Mouse (Mus musculus): ENCODE measurements around the gene Banf2. TPM values are rescaled to one million over a fixed set of nuclear protein-coding genes. Genes with fewer than 3 reads are reported as not detected.

The Banf2 gene
- polyA plus RNA-seq, 1 experiment from 2014 or later = not detected

DNA sequence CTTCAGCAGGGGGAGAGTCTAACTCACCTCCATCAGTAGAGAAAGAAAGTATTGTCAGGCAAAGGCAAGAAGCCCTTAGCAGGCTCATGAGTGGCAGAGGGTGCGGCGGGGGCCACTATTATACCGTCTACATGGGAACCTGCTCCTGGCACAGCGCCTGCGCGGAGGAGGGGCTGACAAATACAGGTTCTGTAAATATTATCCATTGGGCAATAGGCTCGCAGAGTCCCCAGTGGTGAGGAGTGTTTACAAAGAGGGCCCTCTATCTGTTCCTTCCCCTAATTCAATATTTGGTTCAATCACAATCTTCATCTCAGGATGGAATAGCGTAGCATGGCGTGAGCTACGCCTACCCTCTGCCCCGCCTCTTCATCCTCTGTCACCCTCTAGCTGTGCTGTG lies 18.8 kb upstream of the Banf2 start:
- H3K9me3 ChIP-seq (ENCODE audit: control insufficient read depth, low read length) = no peaks in the 10 kb centered on the region
- H3K9ac ChIP-seq (replicated peaks; ENCODE audit: low read length) = no peak overlapping the region
- no peak for DNase-seq
- H3K27ac ChIP-seq (replicated peaks; ENCODE audit: low read depth, low read length) = no peak overlapping the region
- no peak for ATAC-seq (ENCODE audit: low FRiP score, low TSS enrichment)
- no peaks in the 10 kb centered on the region for H3K4me1 ChIP-seq (ENCODE audit: control insufficient read depth, insufficient read depth, low read length)
- no peaks in the 10 kb centered on the region for H3K36me3 ChIP-seq (ENCODE audit: control insufficient read depth, insufficient read depth, low read length)
- H3K4me3 ChIP-seq (replicated peaks; ENCODE audit: low read depth, low read length) = no peak overlapping the region
- WGBS = 88% methylated on average over 11 of the region's 11 CpGs
- no peak overlapping the region for H3K4me2 ChIP-seq (ENCODE audit: low read length)
- no peaks in the 10 kb centered on the region for H3K27me3 ChIP-seq (ENCODE audit: control insufficient read depth, insufficient read depth, low read length)

DNA sequence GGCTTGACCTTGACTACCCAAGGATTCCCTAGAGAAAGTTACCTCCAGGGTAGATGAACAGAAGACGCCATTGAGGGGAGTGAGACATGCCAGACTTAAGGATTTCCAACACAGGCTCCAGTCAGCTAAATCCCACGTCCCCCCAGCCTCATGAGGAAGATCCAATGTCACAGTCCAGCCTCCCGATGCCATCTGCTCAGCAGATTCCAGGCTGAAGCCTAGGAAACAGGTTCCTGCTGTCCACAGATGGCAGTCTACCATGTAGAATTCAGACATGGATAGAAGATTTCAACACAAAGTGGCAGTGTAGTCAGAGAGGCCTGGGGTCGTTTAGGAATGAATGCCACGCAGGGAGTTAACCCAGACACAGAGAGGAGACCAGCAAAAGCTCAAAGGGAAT lies 18.4 kb upstream of the Banf2 start:
- Histone ChIP-seq H3K4me3 (replicated peaks; ENCODE audit: low read depth, low read length) (no peak overlapping the region), H3K27me3 (ENCODE audit: control insufficient read depth, insufficient read depth, low read length) (no peaks in the 10 kb centered on the region), H3K27ac (replicated peaks; ENCODE audit: low read depth, low read length) (no peak overlapping the region), H3K4me1 (ENCODE audit: control insufficient read depth, insufficient read depth, low read length) (no peaks in the 10 kb centered on the region), H3K9me3 (ENCODE audit: control insufficient read depth, low read length) (no peaks in the 10 kb centered on the region), H3K4me2 (ENCODE audit: low read length) (no peak overlapping the region), H3K36me3 (ENCODE audit: control insufficient read depth, insufficient read depth, low read length) (no peaks in the 10 kb centered on the region), H3K9ac (replicated peaks; ENCODE audit: low read length) (no peak overlapping the region)
- WGBS = 21% methylated on average over 5 of the region's 5 CpGs
- DNase-seq (peak; percentile 29), ATAC-seq (ENCODE audit: low FRiP score, low TSS enrichment) (no peak)

DNA sequence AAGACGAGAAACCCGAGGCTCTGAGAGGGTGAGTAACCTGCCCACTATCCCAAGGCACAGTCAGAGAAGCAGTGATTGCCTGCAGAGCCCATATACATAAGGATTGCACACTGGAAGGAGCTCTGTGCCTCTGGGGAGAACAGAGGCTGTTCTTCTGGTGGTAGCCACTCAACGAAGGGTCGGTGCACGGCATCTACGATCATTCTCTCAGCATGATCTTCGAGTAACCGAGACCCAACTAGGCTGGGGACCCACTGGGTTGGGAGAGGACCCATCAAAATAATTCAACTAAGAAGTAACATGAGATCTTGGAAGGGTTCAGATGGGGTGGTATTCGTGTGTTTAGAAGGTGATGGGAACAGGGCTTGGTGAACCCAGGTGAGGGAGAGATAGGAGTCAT lies 17.0 kb upstream of the Banf2 start:
- Histone ChIP-seq H3K27ac (replicated peaks; ENCODE audit: low read depth, low read length) (no peak overlapping the region), H3K9ac (replicated peaks; ENCODE audit: low read length) (no peak overlapping the region), H3K4me1 (ENCODE audit: control insufficient read depth, insufficient read depth, low read length) (no peaks in the 10 kb centered on the region), H3K36me3 (ENCODE audit: control insufficient read depth, insufficient read depth, low read length) (no peaks in the 10 kb centered on the region), H3K9me3 (ENCODE audit: control insufficient read depth, low read length) (no peaks in the 10 kb centered on the region), H3K4me2 (ENCODE audit: low read length) (no peak overlapping the region), H3K27me3 (ENCODE audit: control insufficient read depth, insufficient read depth, low read length) (no peaks in the 10 kb centered on the region), H3K4me3 (replicated peaks; ENCODE audit: low read depth, low read length) (no peak overlapping the region)
- 90% methylated on average over 9 of the region's 9 CpGs for WGBS
- DNase-seq (no peak), ATAC-seq (ENCODE audit: low FRiP score, low TSS enrichment) (no peak)

DNA sequence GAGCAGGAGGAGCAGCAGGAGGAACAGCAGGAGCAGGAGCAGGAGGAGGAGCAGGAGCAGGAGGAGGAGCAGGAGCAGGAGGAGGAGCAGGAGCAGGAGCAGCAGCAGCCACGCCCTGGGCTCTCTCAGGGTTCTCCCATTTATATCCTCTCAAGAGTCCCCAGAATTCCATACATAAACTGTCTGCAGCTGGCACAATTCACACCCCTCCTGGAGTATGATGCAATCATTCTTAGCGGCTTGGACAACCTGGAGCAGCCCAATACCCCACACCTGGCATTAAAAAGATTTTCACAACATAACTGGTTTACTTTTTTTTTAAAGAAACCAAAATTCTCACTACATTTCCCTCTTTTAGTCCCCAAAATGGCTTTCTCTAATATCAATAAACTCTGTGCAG lies 12.9 kb upstream of the Banf2 start:
- no peaks in the 10 kb centered on the region for H3K27me3 ChIP-seq (ENCODE audit: control insufficient read depth, insufficient read depth, low read length)
- H3K27ac ChIP-seq (replicated peaks; ENCODE audit: low read depth, low read length) = no peak overlapping the region
- WGBS = 64% methylated on average over 2 of the region's 2 CpGs
- no peak overlapping the region for H3K9ac ChIP-seq (replicated peaks; ENCODE audit: low read length)
- H3K36me3 ChIP-seq (ENCODE audit: control insufficient read depth, insufficient read depth, low read length) = no peaks in the 10 kb centered on the region
- no peak for DNase-seq
- no peak overlapping the region for H3K4me3 ChIP-seq (replicated peaks; ENCODE audit: low read depth, low read length)
- ATAC-seq (ENCODE audit: low FRiP score, low TSS enrichment) = no peak
- H3K4me2 ChIP-seq (ENCODE audit: low read length) = no peak overlapping the region
- H3K4me1 ChIP-seq (ENCODE audit: control insufficient read depth, insufficient read depth, low read length) = no peaks in the 10 kb centered on the region
- no peaks in the 10 kb centered on the region for H3K9me3 ChIP-seq (ENCODE audit: control insufficient read depth, low read length)

DNA sequence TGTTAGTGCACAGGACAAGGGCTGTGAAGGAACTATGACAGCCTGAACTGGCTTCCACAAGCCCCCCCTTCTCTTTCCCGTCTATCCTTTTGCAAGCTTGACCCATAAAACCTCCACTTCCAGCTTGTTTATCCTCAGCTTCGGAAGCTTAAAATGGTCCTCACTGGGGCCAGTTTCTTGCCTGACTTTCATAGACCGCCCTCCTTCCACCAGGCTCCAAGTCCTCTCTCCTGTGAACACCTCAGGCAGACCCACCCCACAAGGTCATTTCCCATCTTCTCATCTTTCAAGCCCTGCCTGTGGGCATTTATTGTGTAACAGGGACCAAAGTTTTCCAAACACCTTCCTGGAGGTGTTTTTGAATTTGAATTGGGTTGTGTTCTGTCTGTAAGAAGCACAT lies 10.4 kb upstream of the Banf2 start:
- 81% methylated on average over 3 of the region's 3 CpGs for WGBS
- ATAC-seq (ENCODE audit: low FRiP score, low TSS enrichment) = no peak
- no peaks in the 10 kb centered on the region for H3K4me1 ChIP-seq (ENCODE audit: control insufficient read depth, insufficient read depth, low read length)
- no peaks in the 10 kb centered on the region for H3K27me3 ChIP-seq (ENCODE audit: control insufficient read depth, insufficient read depth, low read length)
- no peaks in the 10 kb centered on the region for H3K9me3 ChIP-seq (ENCODE audit: control insufficient read depth, low read length)
- no peak for DNase-seq
- H3K27ac ChIP-seq (replicated peaks; ENCODE audit: low read depth, low read length) = no peak overlapping the region
- H3K4me2 ChIP-seq (ENCODE audit: low read length) = no peak overlapping the region
- H3K36me3 ChIP-seq (ENCODE audit: control insufficient read depth, insufficient read depth, low read length) = no peaks in the 10 kb centered on the region
- no peak overlapping the region for H3K4me3 ChIP-seq (replicated peaks; ENCODE audit: low read depth, low read length)
- no peak overlapping the region for H3K9ac ChIP-seq (replicated peaks; ENCODE audit: low read length)

DNA sequence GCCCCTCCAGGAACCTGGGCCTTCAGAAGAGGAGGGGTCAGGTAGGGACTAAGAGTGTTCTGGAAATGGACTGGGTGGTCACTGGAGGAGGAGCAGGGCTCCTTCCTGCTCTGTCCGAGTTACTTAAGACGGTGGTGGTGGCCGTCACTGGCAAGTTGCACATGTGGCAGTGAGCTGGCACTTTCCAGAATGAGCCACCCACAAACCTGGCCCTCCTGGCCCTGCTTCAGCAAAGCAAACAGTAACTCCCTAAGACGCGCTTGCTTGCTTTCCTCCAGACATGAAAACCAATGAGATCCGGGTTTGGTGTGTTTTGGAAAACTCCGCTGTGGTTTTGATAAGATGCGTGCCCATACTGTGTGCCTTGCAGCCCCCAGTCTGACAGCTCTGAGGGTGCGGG lies 7.5 kb upstream of the Banf2 start:
- Histone ChIP-seq H3K4me1 (ENCODE audit: control insufficient read depth, insufficient read depth, low read length) (no peaks in the 10 kb centered on the region), H3K27ac (replicated peaks; ENCODE audit: low read depth, low read length) (no peak overlapping the region), H3K4me2 (ENCODE audit: low read length) (no peak overlapping the region), H3K36me3 (ENCODE audit: control insufficient read depth, insufficient read depth, low read length) (no peaks in the 10 kb centered on the region), H3K9me3 (ENCODE audit: control insufficient read depth, low read length) (no peaks in the 10 kb centered on the region), H3K9ac (replicated peaks; ENCODE audit: low read length) (no peak overlapping the region), H3K27me3 (ENCODE audit: control insufficient read depth, insufficient read depth, low read length) (no peaks in the 10 kb centered on the region), H3K4me3 (replicated peaks; ENCODE audit: low read depth, low read length) (no peak overlapping the region)
- DNase-seq = no peak
- no peak for ATAC-seq (ENCODE audit: low FRiP score, low TSS enrichment)
- WGBS = 91% methylated on average over 9 of the region's 9 CpGs

DNA sequence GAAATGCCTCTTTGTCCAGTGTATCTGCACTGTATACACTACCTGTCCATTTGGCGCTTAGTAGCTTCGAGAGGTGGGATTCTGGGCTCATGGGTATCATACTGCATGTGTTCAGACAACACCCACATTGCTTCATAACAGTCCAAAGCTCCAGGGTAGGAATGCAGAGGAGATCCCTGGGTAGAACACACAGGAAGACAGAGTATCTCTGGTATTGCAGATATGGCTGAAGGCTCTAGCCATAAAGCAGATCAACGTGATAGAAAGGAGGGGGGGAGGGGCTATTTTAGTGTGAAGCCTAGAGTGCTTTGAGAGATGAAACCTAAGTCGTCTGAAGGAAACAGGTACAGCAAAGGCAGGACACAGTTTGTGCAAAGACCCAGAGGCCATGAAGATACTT lies 6.4 kb upstream of the Banf2 start:
- Histone ChIP-seq H3K4me1 (ENCODE audit: control insufficient read depth, insufficient read depth, low read length) (no peaks in the 10 kb centered on the region), H3K27me3 (ENCODE audit: control insufficient read depth, insufficient read depth, low read length) (no peaks in the 10 kb centered on the region), H3K27ac (replicated peaks; ENCODE audit: low read depth, low read length) (no peak overlapping the region), H3K9ac (replicated peaks; ENCODE audit: low read length) (no peak overlapping the region), H3K9me3 (ENCODE audit: control insufficient read depth, low read length) (no peaks in the 10 kb centered on the region), H3K4me3 (replicated peaks; ENCODE audit: low read depth, low read length) (no peak overlapping the region), H3K4me2 (ENCODE audit: low read length) (no peak overlapping the region), H3K36me3 (ENCODE audit: control insufficient read depth, insufficient read depth, low read length) (no peaks in the 10 kb centered on the region)
- ATAC-seq (ENCODE audit: low FRiP score, low TSS enrichment) = no peak
- no peak for DNase-seq
- 78% methylated on average over 4 of the region's 4 CpGs for WGBS

DNA sequence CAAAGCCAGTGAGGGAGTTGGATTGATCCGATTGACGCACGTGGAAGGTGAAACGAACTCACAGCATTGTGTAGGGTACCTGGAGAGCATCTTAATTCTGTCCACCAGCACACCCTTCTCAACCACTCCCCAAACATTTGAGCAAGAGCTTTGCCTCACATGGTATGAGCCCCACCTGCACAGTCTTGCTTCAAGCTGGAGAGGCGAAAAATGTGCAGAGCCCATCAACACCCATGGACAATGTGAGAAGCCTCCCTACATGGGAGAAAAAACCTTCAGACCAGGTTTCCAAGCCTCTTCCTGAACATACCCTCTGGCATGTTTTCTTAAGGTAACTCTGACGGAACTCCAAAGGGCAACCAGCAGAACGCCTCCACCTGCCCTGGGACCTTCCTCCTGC lies 2.1 kb upstream of the Banf2 start:
- DNase-seq = no peak
- H3K9ac ChIP-seq (replicated peaks; ENCODE audit: low read length) = no peak overlapping the region
- H3K4me2 ChIP-seq (ENCODE audit: low read length) = no peak overlapping the region
- H3K27me3 ChIP-seq (ENCODE audit: control insufficient read depth, insufficient read depth, low read length) = no peaks in the 10 kb centered on the region
- H3K4me1 ChIP-seq (ENCODE audit: control insufficient read depth, insufficient read depth, low read length) = no peaks in the 10 kb centered on the region
- 91% methylated on average over 7 of the region's 7 CpGs for WGBS
- H3K27ac ChIP-seq (replicated peaks; ENCODE audit: low read depth, low read length) = no peak overlapping the region
- no peak for ATAC-seq (ENCODE audit: low FRiP score, low TSS enrichment)
- no peaks in the 10 kb centered on the region for H3K9me3 ChIP-seq (ENCODE audit: control insufficient read depth, low read length)
- H3K36me3 ChIP-seq (ENCODE audit: control insufficient read depth, insufficient read depth, low read length) = no peaks in the 10 kb centered on the region
- H3K4me3 ChIP-seq (replicated peaks; ENCODE audit: low read depth, low read length) = no peak overlapping the region

DNA sequence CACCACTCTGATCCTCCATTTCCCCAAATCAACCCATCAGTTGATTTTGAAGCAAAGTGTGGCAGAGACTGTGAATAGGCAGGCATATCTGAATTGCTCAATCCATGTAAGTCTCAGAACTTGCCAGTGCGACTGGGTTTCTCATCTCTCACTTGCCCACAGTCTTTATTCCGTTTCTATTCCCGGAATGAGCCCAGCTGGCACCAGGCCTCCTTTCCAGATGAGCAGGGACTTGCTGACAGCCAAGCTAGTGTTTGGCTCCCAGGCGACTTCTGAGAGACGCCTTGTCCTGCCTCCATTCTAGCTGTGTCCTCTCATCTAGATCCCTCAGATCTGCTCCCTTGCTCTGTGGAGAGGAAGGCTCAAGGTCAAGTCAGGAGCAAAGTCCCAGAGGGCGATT lies 11.9 kb downstream of the Banf2 start:
- no peak for ATAC-seq (ENCODE audit: low FRiP score, low TSS enrichment)
- Histone ChIP-seq H3K9ac (replicated peaks; ENCODE audit: low read length) (no peak overlapping the region), H3K27ac (replicated peaks; ENCODE audit: low read depth, low read length) (no peak overlapping the region), H3K36me3 (ENCODE audit: control insufficient read depth, insufficient read depth, low read length) (no peaks in the 10 kb centered on the region), H3K9me3 (ENCODE audit: control insufficient read depth, low read length) (peaks cover 15% of the 10 kb centered on the region), H3K4me3 (replicated peaks; ENCODE audit: low read depth, low read length) (no peak overlapping the region), H3K4me1 (ENCODE audit: control insufficient read depth, insufficient read depth, low read length) (no peaks in the 10 kb centered on the region), H3K4me2 (ENCODE audit: low read length) (no peak overlapping the region), H3K27me3 (ENCODE audit: control insufficient read depth, insufficient read depth, low read length) (no peaks in the 10 kb centered on the region)
- WGBS = 87% methylated on average over 6 of the region's 6 CpGs
- DNase-seq = no peak
